Mouse (Mus musculus) lung, adult 2 months (tissue): ENCODE measurements around the gene Tcl1b1.

Source experiments
- CTCF ChIP-seq: fragments of 200-500 bp; IDR thresholded peaks from 2 replicates; pipeline ENCODE4 v1.5.1; 2011; ENCODE audit warnings: mild to moderate bottlenecking, low read length, control low read depth; ENCODE audit not compliant: insufficient read depth
- POLR2A ChIP-seq: fragments of 200-500 bp; IDR thresholded peaks from 2 replicates; pipeline ENCODE4 v1.6.1; 2011; ENCODE audit warnings: low read depth, mild to moderate bottlenecking, control low read depth, low read length, borderline replicate concordance; ENCODE audit errors: extremely low read depth

DNA sequence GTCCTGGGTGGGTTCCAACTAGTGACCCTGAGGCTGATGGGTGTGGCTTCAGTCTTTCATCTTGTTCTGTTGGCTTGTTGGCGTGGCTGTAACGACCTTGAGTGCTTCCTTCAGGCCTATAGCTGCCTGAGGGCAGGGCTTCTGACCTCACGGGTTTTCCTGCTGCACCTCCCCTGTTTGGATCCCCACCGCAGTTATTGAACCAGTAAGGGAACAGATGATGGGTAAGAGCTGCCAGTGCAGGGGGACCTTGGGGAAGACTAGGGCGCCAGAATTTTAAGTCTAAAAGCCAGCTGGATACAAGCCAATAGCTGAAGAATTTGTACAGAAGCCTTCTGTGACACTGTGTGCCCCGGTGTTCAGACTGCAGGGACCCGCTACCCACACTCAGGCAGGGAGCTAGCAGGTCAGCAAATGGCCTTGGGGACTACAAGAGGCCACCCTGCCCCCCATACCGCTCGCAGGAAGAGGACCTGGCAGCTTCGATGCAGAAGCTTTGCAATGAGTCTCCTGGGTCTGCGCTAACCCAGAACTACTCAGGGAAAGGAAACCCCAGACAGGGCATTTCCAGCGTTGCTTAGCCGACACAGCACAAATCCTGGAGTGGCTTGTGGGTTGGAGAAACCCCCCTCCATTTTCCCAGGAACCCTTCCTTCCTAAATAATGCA is 47.0 kb upstream of the Tcl1b1 start:
- TF ChIP-seq CTCF (no peak), POLR2A (no peak)
